In the genomic region with DNA sequence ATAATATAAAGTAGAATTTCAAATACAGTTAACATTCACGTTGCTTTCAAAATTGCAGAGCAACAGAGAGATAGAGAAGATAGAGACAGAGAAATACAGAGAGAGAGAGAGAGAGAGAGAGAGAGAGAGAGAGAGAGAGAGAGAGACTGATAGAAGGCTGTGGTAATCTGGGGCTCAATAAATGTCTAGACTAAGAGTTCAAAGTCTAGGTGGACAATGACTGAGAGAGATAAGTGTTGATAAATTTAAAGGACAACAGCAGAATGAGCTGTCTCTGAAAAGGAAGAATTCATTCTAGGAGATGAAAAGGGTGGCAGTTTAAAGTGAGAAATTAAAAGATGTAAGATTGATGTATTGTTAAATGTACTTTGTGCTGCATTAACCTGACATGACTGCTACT, we compare ENCODE assay signal across 33 mouse cellular contexts.
"Had no signal": no experiment of that assay in that cellular context is flagged by ENCODE, and none has a peak within 500 bp of the region (broad histone marks: within the 10 kb centered on the region; RNA-seq: fewer than 3 reads in every experiment).

No protein-coding gene starts in this region.

- ATAC-seq: hindbrain, embryonic 16.5 days; hindbrain, postnatal 0 days; inflammation-experienced regulatory T-cells, adult 6 months had no signal

- DNase-seq: heart, postnatal 10 days; heart, postnatal 14 days; heart, postnatal 36 days; heart, postnatal 4 days; kidney, adult 11 months; kidney, adult 18-20 months; kidney, adult 2 months; kidney, adult 8-10 months; kidney, adult 9 months; kidney, postnatal 10 days; kidney, postnatal 14 days; kidney, postnatal 25 days; kidney, postnatal 36 days; kidney, postnatal 4 days; layer of hippocampus, adult 9-11 months; layer of hippocampus, postnatal 36 days had no signal

- H3K27me3 ChIP-seq: heart, embryonic 12.5 days; heart, embryonic 13.5 days; heart, embryonic 15.5 days; hindbrain, embryonic 12.5 days; hindbrain, embryonic 13.5 days; hindbrain, embryonic 15.5 days; kidney, embryonic 15.5 days had no signal

- H3K4me2 ChIP-seq: heart, embryonic 11.5 days; heart, embryonic 12.5 days; heart, embryonic 13.5 days; heart, embryonic 15.5 days; hindbrain, embryonic 12.5 days; hindbrain, embryonic 13.5 days; hindbrain, embryonic 14.5 days; hindbrain, embryonic 15.5 days; kidney, embryonic 15.5 days had no signal

- H3K36me3 ChIP-seq: heart, embryonic 10.5 days; heart, embryonic 12.5 days; heart, embryonic 13.5 days; heart, embryonic 15.5 days; hindbrain, embryonic 10.5 days; hindbrain, embryonic 12.5 days; hindbrain, embryonic 13.5 days; hindbrain, embryonic 15.5 days; kidney, embryonic 15.5 days had no signal

- H3K4me3 ChIP-seq: heart, embryonic 10.5 days; heart, embryonic 12.5 days; heart, embryonic 13.5 days; heart, embryonic 15.5 days; hindbrain, embryonic 10.5 days; hindbrain, embryonic 12.5 days; hindbrain, embryonic 13.5 days; hindbrain, embryonic 15.5 days; kidney, embryonic 15.5 days; layer of hippocampus, adult 2 months; left cerebral cortex, adult 2 months had no signal

- H3K4me1 ChIP-seq: heart, embryonic 10.5 days; heart, embryonic 12.5 days; heart, embryonic 13.5 days; heart, embryonic 15.5 days; hindbrain, embryonic 10.5 days; hindbrain, embryonic 12.5 days; hindbrain, embryonic 13.5 days; hindbrain, embryonic 15.5 days; kidney, embryonic 15.5 days had no signal

- H3K27ac ChIP-seq: heart, embryonic 10.5 days; heart, embryonic 13.5 days; heart, embryonic 15.5 days; hindbrain, embryonic 10.5 days; hindbrain, embryonic 12.5 days; hindbrain, embryonic 13.5 days; hindbrain, embryonic 14.5 days; hindbrain, embryonic 15.5 days; hindbrain, postnatal 0 days; kidney, embryonic 15.5 days; kidney, postnatal 0 days; layer of hippocampus, adult 2 months; left cerebral cortex, adult 2 months had no signal

- H3K9ac ChIP-seq: heart, embryonic 12.5 days; heart, embryonic 13.5 days; heart, embryonic 15.5 days; hindbrain, embryonic 12.5 days; hindbrain, embryonic 13.5 days; hindbrain, embryonic 14.5 days; hindbrain, embryonic 15.5 days; kidney, embryonic 15.5 days had no signal

- H3K9me3 ChIP-seq: heart, embryonic 10.5 days; heart, embryonic 12.5 days; heart, embryonic 13.5 days; heart, embryonic 15.5 days; hindbrain, embryonic 10.5 days; hindbrain, embryonic 12.5 days; hindbrain, embryonic 13.5 days; hindbrain, embryonic 15.5 days; kidney, embryonic 15.5 days had no signal
